Mouse (Mus musculus) liver, adult 2 months (tissue): ENCODE results near the gene Cdkn2d. TPM values are rescaled to one million over a fixed set of nuclear protein-coding genes. Genes with fewer than 3 reads are reported as not detected.
A peak's percentile ranks its signal among the peaks of the same experiment; 100 is the strongest.

Experiments used
- DNase-seq: peaks from one replicate; pipeline ENCODE4 v3.0.0-alpha.2; 2011; ENCODE audit warnings: low read depth, low spot score; ENCODE audit errors: extremely low read depth
- H3K27ac ChIP-seq: fragments of 200-500 bp; replicated peaks from 2 replicates; pipeline ENCODE4 v1.5.1; 2012; ENCODE audit warnings: low read depth, mild to moderate bottlenecking, control low read depth, inconsistent platforms, low read length; ENCODE audit not compliant: insufficient read depth
- H3K27me3 ChIP-seq: fragments of 200-500 bp; 2 replicates; pipeline ENCODE4 v1.6.1; 2012; ENCODE audit warnings: mild to moderate bottlenecking, moderate library complexity, low read length, inconsistent platforms; ENCODE audit not compliant: control insufficient read depth, insufficient read depth
- H3K36me3 ChIP-seq: fragments of 200-500 bp; 2 replicates; pipeline ENCODE4 v1.6.1; 2012; ENCODE audit warnings: low read length, inconsistent platforms; ENCODE audit not compliant: control insufficient read depth, insufficient read depth
- H3K4me1 ChIP-seq: fragments of 200-500 bp; 2 replicates; pipeline ENCODE4 v1.6.1; 2011; ENCODE audit warnings: low read length; ENCODE audit not compliant: control insufficient read depth, insufficient read depth
- H3K4me3 ChIP-seq: fragments of 200-500 bp; 2 replicates; pipeline ENCODE4 v1.5.1; 2011; ENCODE audit warnings: low read depth, mild to moderate bottlenecking, control low read depth, low read length, moderate library complexity; ENCODE audit not compliant: insufficient read depth
- H3K79me2 ChIP-seq: fragments of 200-500 bp; 2 replicates; pipeline ENCODE4 v1.6.1; 2012; ENCODE audit warnings: inconsistent platforms, mild to moderate bottlenecking, low read length, moderate library complexity; ENCODE audit not compliant: control insufficient read depth, insufficient read depth
- H3K9ac ChIP-seq: fragments of 200-500 bp; 2 replicates; pipeline ENCODE4 v1.6.1; 2012; ENCODE audit warnings: low read depth, mild to moderate bottlenecking, control low read depth, inconsistent platforms, low read length
- CTCF ChIP-seq: fragments of 200-500 bp; IDR thresholded peaks from 2 replicates; pipeline ENCODE4 v1.5.1; 2011; ENCODE audit warnings: low read depth, low read length, control low read depth
- POLR2A ChIP-seq: fragments of 200-500 bp; IDR thresholded peaks from 2 replicates; pipeline ENCODE4 v1.6.1; 2011; ENCODE audit warnings: low read length, control low read depth; ENCODE audit not compliant: insufficient read depth; ENCODE audit errors: extremely low read depth
- WGBS: fragments of 180-500 bp; shearing (Covaris S2); methylation state at CpG from one replicate; pipeline ENCODE4 v1.1.7; 2018; 5-methylcytosine and 5-hydroxymethylcytosine counted together
- polyA plus RNA-seq: library from polyadenylated mRNA; depleted of rRNA; stranded (reverse); fragments of >200 nt; gene quantifications from 2 replicates; pipeline ENCODE4 v1.2.3, GENCODE M21; 2012
- total RNA-seq: library from RNA; depleted of rRNA; stranded (reverse); fragments of >200 nt; gene quantifications from 2 replicates; pipeline ENCODE4 v1.2.3, GENCODE M21; 2014

Cdkn2d gene
- total and polyA plus RNA-seq, 2 experiments: 3.0 to 5.1 TPM

DNA sequence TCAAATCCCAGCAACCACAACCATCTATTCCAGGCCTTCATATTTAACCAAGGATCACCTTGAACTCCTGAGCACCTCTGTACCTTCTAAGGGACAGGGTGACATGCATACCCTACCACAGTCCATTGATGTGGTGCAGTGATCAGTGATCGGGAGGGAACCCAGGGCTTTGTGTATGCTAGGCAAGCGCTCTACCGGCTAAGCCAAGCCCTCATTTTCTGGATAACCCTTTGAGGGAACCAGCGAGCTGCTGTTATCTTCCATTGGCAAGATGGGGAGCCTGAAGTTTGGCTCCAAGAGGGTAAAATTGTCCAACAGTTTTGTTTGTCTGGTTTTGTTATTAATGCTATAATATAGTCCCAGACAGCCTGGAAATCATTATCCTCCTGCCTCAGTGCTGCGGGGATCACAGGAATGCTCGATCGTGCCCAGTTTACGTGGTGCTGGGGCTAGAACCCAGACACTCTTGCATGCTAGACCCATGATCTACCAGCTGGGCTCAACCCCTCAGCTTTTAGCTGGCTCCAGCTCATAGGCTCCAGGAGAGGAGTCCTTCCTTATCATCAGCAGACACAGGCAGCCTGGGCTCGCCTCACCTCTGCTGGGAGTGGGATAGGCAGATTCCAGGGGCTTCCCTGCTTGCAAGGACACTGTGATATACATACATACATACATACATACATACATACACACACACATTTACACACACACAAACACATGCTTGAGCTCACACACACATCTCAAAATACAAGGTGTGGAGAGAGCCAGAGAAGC lies 23.3 kb upstream of the Cdkn2d start:
- 95% methylated on average over 9 of the region's 9 CpGs for WGBS
- Histone ChIP-seq H3K36me3 (no peaks in the 10 kb centered on the region), H3K9ac (no peak overlapping the region), H3K4me1 (no peaks in the 10 kb centered on the region), H3K27me3 (peaks cover 6% of the 10 kb centered on the region), H3K79me2 (no peaks in the 10 kb centered on the region), H3K4me3 (no peak overlapping the region), H3K27ac (no peak overlapping the region)
- no peak for DNase-seq
- TF ChIP-seq CTCF (no peak), POLR2A (no peak)

DNA sequence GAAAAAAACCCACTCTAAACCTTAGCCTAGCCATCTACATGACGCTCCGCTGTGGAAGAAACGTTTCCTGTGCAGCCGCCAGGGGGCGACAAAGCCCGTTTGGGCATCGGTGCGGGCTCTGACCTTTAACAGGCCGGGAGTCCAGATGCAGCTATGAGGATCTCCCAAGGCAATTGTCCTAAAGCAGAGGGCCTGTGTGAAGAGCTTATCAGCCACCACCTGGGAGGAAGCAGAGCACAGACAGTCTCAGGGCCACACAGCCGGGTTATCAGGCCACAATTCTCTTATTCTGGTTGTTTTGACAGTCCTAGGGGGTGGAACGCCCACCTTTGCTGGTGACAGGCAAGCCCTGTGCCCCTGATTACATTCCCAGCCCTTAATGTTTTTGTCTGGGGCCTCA lies 22.2 kb upstream of the Cdkn2d start:
- Histone ChIP-seq H3K36me3 (no peaks in the 10 kb centered on the region), H3K9ac (no peak overlapping the region), H3K79me2 (no peaks in the 10 kb centered on the region), H3K4me1 (no peaks in the 10 kb centered on the region), H3K4me3 (no peak overlapping the region), H3K27ac (no peak overlapping the region), H3K27me3 (peaks cover 6% of the 10 kb centered on the region)
- peak; percentile 56 for DNase-seq
- TF ChIP-seq POLR2A (no peak), CTCF (peak; percentile 95)
- WGBS: 10% methylated on average over 11 of the region's 11 CpGs

DNA sequence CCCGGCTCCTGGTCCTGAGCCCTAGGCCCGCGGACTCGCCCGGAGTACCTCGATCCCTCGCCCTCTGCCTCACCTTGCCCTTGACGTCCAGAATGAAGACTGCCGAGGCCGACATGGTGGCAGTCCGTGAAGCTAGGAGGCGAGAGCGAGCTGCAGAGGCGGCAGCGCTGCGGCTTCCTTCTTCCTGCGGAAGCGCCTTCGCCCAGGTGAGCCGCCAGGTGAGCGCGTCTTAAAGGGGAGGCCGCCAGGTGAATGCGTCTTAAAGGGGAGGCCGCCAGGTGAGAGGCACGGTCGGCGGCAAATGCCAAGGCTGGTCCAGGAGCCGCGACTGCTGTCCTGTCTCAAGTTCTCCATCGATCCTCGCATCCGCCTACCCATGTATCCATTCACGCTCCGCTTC lies 20.9 kb upstream of the Cdkn2d start, which contains the start of gene Ap1m2:
Gene Ap1m2 (minus strand): TSS at position 204 of the 400 bp plus-strand sequence.
- WGBS: 20% methylated on average over 35 of the region's 35 CpGs

DNA sequence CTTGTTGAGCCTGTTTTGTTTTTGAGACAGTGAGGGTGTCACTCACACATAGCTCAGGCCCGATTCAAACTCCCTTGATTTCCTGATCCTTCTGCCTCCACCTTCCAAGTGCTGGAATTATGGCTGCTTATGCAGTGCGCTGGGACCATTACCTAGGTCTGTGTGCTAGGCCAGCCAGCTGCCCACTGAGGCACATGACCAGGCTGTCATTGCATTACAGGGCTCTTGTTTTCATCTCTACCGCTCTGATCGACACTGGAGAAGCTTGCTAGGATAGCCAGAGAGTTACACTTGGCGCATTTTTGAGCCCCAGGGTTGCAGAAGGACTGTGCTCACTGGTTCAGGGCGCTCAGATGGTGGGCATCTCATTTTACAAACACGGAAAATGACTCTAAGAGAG lies 20.5 kb upstream of the Cdkn2d start:
- Histone ChIP-seq H3K27me3 (peaks cover 6% of the 10 kb centered on the region), H3K4me3 (0 out of 2 replicates have a peak overlapping the region, but pooled peaks have one; percentile 7), H3K36me3 (no peaks in the 10 kb centered on the region), H3K79me2 (no peaks in the 10 kb centered on the region), H3K9ac (no peak overlapping the region), H3K4me1 (no peaks in the 10 kb centered on the region), H3K27ac (no peak overlapping the region)
- 60% methylated on average over 7 of the region's 7 CpGs for WGBS
- DNase-seq: no peak
- TF ChIP-seq POLR2A: no peak
- TF ChIP-seq CTCF: no peak

More for the DNA sequence above, 20.9 kb upstream of the Cdkn2d start, which contains the start of gene Ap1m2:
- peaks cover 6% of the 10 kb centered on the region for H3K27me3 ChIP-seq
- peak within 1 kb of the TSS; percentile 7; the same call in 1 of the 2 replicates for H3K4me3 ChIP-seq
- DNase-seq: no peak
- no peak within 1 kb of the TSS for H3K9ac ChIP-seq
- no peaks in the 10 kb centered on the region for H3K4me1 ChIP-seq
- no peaks in the 10 kb centered on the region for H3K36me3 ChIP-seq
- no peaks in the 10 kb centered on the region for H3K79me2 ChIP-seq
- no peak within 1 kb of the TSS for H3K27ac ChIP-seq
- TF ChIP-seq CTCF: no peak
- no peak for TF ChIP-seq POLR2A

DNA sequence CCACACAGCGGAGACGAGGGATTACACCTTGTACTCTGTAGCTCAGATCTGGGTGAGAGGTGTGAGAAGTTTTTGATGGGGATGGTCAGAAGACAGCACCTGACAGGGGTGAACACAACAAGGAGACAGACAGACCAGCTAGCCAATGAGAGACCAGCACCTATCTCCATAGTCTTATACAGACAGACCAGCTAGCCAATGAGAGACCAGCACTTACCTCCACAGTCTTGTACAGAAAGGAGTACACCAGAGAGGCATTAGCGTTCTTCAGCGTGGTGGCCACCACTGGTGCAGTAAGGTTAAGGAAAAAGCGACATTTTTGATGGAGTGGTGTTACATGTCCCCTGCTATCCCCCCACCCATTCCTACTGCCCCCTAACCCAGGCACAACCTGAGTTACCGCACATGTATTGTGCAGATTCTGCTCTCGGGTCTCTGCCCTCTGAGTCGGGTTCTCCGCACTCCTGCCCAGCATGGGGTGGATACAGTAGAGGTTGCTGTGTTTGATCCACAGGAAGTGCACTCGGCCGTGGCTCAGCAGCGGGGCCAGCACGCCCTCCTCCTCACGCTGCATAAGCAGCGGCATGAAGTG lies 18.0 kb upstream of the Cdkn2d start:
- no peak overlapping the region for H3K4me3 ChIP-seq
- H3K36me3 ChIP-seq: no peaks in the 10 kb centered on the region
- WGBS: 76% methylated on average over 15 of the region's 15 CpGs
- no peak for DNase-seq
- no peaks in the 10 kb centered on the region for H3K4me1 ChIP-seq
- peaks cover 6% of the 10 kb centered on the region for H3K27me3 ChIP-seq
- no peak overlapping the region for H3K9ac ChIP-seq
- TF ChIP-seq CTCF: no peak
- no peak for TF ChIP-seq POLR2A
- H3K27ac ChIP-seq: no peak overlapping the region
- H3K79me2 ChIP-seq: no peaks in the 10 kb centered on the region

DNA sequence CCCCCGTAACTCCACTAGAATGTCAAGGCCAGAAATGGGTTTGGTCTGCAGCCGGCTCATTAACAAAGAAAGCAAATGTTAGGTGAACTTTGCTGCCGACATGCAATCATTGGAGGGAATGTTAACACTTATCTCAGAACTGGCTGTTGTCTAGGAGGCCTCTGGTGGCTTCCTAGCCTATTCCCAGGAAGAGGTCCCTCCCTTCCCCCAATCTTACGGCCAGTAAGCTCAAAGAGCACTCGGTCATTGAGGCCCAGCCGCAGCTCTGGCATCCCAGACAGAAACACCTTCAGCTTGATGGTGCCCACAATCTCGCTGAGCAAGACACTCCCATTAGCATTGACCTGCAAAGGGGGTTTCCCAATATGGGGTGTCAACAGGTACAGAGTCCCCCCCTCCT lies 13.9 kb upstream of the Cdkn2d start:
- Histone ChIP-seq H3K27ac (no peak overlapping the region), H3K9ac (no peak overlapping the region)
- 78% methylated on average over 7 of the region's 7 CpGs for WGBS

More for the DNA sequence above, 13.9 kb upstream of the Cdkn2d start:
- no peak for DNase-seq
- H3K36me3 ChIP-seq: no peaks in the 10 kb centered on the region
- no peaks in the 10 kb centered on the region for H3K27me3 ChIP-seq
- no peak overlapping the region for H3K4me3 ChIP-seq
- TF ChIP-seq POLR2A: no peak
- TF ChIP-seq CTCF: no peak
- no peaks in the 10 kb centered on the region for H3K79me2 ChIP-seq
- H3K4me1 ChIP-seq: no peaks in the 10 kb centered on the region
